Mouse (Mus musculus) forebrain, postnatal 0 days (tissue): Measurements from ENCODE around the gene Esr2. TPM values are rescaled to one million over a fixed set of nuclear protein-coding genes. Genes with fewer than 3 reads are reported as not detected.
A peak's percentile ranks its signal among the peaks of the same experiment; 100 is the strongest.
"Not testable (repeated sequence)": the region's sequence is repeated elsewhere in the genome, so short reads cannot be mapped to it uniquely, and the experiment has no call there.

Experiments used
- ATAC-seq: fragments of 200-750 bp; cut with Nextera tagmentation; 2 replicates; pipeline ENCODE4 v1.8.0; 2017; ENCODE audit warnings: mild to moderate bottlenecking, moderate library complexity
- DNase-seq: peaks from one replicate; pipeline ENCODE4 v3.0.0-alpha.2; 2015
- H3K27ac ChIP-seq: fragments of 300-500 bp; sonication (generic); 2 replicates; pipeline ENCODE4 v1.5.1; 2014; ENCODE audit warnings: low read depth, mild to moderate bottlenecking, antibody characterized with exemption, low read length, moderate library complexity, mixed read lengths
- H3K27me3 ChIP-seq: fragments of 300-500 bp; sonication (generic); 2 replicates; pipeline ENCODE4 v1.6.1; 2014; ENCODE audit warnings: mild to moderate bottlenecking, low read length, mixed read lengths; ENCODE audit not compliant: insufficient read depth
- H3K36me3 ChIP-seq: fragments of 300-500 bp; sonication (generic); 2 replicates; pipeline ENCODE4 v1.6.1; 2014; ENCODE audit warnings: mild to moderate bottlenecking, moderate library complexity; ENCODE audit not compliant: insufficient read depth
- H3K4me1 ChIP-seq: fragments of 300-500 bp; sonication (generic); 2 replicates; pipeline ENCODE4 v1.6.1; 2014; ENCODE audit warnings: antibody characterized with exemption; ENCODE audit not compliant: insufficient read depth
- H3K4me2 ChIP-seq: fragments of 300-500 bp; sonication (generic); 2 replicates; pipeline ENCODE4 v1.6.1; 2014; ENCODE audit warnings: low read depth, mild to moderate bottlenecking, moderate library complexity
- H3K4me3 ChIP-seq: fragments of 300-500 bp; sonication (generic); 2 replicates; pipeline ENCODE4 v1.5.1; 2014; ENCODE audit warnings: low read depth, low read length, mixed read lengths
- H3K9ac ChIP-seq: fragments of 300-500 bp; sonication (generic); 2 replicates; pipeline ENCODE4 v1.6.1; 2014; ENCODE audit warnings: mild to moderate bottlenecking
- H3K9me3 ChIP-seq: fragments of 300-500 bp; sonication (generic); 2 replicates; pipeline ENCODE4 v1.6.1; 2016; ENCODE audit warnings: low read length
- CTCF ChIP-seq: sonication (generic); IDR thresholded peaks from 2 replicates; pipeline ENCODE4 v1.5.1; 2016; ENCODE audit warnings: antibody characterized with exemption, control low read depth, low read depth
- WGBS: fragments of 180-500 bp; shearing (Covaris S2); extraction: QIAGEN DNeasy Blood & Tissue Kit; methylation state at CpG from one replicate; pipeline ENCODE4 v1.1.7; 2014; 5-methylcytosine and 5-hydroxymethylcytosine counted together
- polyA plus RNA-seq: library from polyadenylated mRNA; unstranded; fragments of >200 nt; fragmentation: Nextera tagmentation; extraction: Ambion mirVana; gene quantifications from 2 replicates; pipeline ENCODE4 v1.2.1, GENCODE M21; 2015
- total RNA-seq: library from RNA; depleted of rRNA; stranded (reverse); fragments of >200 nt; gene quantifications from 2 replicates; pipeline ENCODE4 v1.2.3, GENCODE M21; 2014

Esr2 gene
- total and polyA plus RNA-seq, 2 experiments from 2014 or later, result 0.35 to 0.95 TPM

DNA sequence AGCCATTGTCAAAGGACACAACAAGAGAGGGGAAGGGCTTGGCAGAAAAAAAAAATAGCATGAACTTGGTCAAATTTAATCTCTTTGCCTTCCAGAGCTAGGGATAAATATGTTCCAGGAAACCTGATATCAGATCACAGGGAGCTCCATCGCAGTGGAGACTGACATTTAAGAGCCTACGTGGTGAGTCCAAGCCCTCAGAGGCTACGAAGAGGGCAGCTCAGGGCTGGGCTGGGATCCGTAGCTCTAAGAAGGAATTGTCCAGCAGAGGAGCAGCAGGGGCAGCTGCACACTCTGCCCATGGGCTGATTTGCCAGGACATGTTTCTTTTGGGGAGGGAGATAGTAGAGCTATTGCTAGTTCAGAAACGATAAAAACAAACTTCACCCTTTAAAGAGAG, 11.4 kb downstream of the Esr2 start:
- Histone ChIP-seq H3K36me3 (no peaks in the 10 kb centered on the region), H3K4me2 (no peak overlapping the region), H3K4me3 (no peak overlapping the region), H3K4me1 (no peaks in the 10 kb centered on the region), H3K9ac (no peak overlapping the region), H3K9me3 (no peaks in the 10 kb centered on the region), H3K27ac (no peak overlapping the region), H3K27me3 (no peaks in the 10 kb centered on the region)
- TF ChIP-seq CTCF, result no peak
- DNase-seq, result no peak
- WGBS, result 80% methylated on average over 5 of the region's 5 CpGs
- ATAC-seq, result no peak

DNA sequence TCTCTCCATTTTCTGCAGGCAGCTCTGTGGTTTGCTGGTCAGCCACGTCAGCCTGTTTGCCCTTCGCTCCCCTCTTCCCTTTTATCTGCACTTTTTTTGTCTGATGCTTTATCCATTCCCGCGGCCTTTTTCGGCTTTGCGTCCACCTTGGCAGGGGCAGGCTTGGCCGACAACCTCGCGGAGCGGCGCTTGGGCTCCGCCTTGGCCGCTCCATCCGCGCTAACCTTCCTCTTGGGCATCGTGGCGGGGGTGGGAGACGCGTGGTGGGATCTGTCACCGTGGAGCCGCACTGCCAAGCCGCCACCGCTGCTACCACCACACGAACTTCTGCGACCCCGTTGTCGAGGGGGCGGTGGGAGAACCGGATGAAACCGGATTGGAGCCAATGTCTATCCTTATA, 24.7 kb downstream of the Esr2 start:
- H3K9ac ChIP-seq, result 0 out of 2 replicates have a peak overlapping the region, but pooled peaks have one; percentile 35
- H3K36me3 ChIP-seq, H3K4me1 ChIP-seq, H3K27ac ChIP-seq, H3K9me3 ChIP-seq, DNase-seq, H3K27me3 ChIP-seq, ATAC-seq: not testable (repeated sequence)
- H3K4me2 ChIP-seq, result peak overlapping the region; percentile 50
- WGBS, result 13% methylated on average over 30 of the region's 30 CpGs
- H3K4me3 ChIP-seq, result peak overlapping the region; percentile 24

DNA sequence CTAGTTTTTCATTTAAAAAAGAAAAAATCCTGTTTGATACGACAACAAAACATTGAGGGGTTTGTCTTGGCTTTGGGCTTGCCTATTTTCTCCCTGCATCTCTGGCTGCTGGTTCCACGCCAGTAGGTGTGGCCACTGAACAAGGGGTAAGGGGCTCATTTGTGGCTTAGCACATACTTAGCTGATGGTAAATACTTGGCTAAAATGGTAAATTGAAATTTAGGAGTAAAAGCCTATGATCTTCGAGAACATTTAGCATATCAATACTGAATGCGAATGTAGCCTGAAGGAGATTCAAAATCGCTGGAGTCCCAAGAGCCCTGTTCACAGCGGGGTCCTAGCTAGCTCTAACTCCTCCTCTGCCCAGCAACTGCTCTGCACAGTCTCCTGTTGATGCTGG, 40.4 kb downstream of the Esr2 start:
- Histone ChIP-seq H3K9me3 (no peaks in the 10 kb centered on the region), H3K27ac (no peak overlapping the region), H3K4me1 (no peaks in the 10 kb centered on the region), H3K4me2 (no peak overlapping the region), H3K9ac (no peak overlapping the region), H3K36me3 (no peaks in the 10 kb centered on the region), H3K4me3 (no peak overlapping the region), H3K27me3 (no peaks in the 10 kb centered on the region)
- 20% methylated on average over 6 of the region's 6 CpGs for WGBS
- ATAC-seq (no peak), DNase-seq (no peak)
- no peak for TF ChIP-seq CTCF

DNA sequence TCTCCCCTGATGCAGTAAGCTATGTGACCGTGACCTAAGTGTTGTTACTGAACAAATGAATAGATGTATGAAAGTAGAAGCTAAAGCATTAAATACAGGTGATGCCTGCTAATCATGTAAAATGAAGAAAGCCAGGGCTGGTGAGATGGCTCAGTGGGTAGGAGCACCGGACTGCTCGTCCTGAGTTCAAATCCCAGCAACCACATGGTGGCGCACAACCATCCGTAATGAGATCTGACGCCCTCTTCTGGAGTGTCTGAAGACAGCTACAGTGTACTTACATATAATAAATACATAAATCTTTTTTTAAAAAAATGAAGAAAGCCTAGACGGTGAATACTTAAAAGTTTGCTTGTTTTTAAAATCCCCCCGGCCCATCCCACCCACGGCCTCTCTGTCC, 44.0 kb downstream of the Esr2 start:
- not testable (repeated sequence) for H3K27me3 ChIP-seq, H3K27ac ChIP-seq, H3K4me1 ChIP-seq, H3K4me3 ChIP-seq, ATAC-seq, H3K9me3 ChIP-seq, H3K9ac ChIP-seq, H3K4me2 ChIP-seq, H3K36me3 ChIP-seq, DNase-seq
- 85% methylated on average over 9 of the region's 9 CpGs for WGBS

DNA sequence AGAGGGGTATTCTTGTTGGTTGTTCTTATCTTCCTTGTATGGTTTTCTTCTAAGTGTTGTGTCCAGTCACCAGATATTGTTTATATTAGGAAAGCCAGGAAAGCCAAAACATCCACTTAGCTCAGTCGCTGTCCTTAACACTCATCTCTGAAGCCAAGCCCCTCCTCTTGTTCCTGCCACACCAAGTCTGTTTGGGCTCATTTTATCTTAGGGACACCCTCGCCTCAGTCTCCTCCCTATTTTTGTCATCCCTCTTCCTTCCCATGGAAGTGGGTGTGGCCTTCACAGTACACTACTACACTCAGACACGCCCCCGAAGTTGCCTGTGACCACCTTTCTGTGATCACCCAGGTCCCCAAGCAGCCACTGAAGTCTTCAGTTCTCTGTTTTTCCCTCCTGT, 44.5 kb downstream of the Esr2 start:
- Histone ChIP-seq H3K36me3 (no peaks in the 10 kb centered on the region), H3K9ac (no peak overlapping the region), H3K27ac (no peak overlapping the region), H3K4me2 (no peak overlapping the region), H3K4me3 (no peak overlapping the region), H3K4me1 (no peaks in the 10 kb centered on the region), H3K9me3 (no peaks in the 10 kb centered on the region), H3K27me3 (no peaks in the 10 kb centered on the region)
- WGBS, result 80% methylated on average over 4 of the region's 4 CpGs
- DNase-seq, result no peak
- no peak for ATAC-seq
- TF ChIP-seq CTCF, result no peak

DNA sequence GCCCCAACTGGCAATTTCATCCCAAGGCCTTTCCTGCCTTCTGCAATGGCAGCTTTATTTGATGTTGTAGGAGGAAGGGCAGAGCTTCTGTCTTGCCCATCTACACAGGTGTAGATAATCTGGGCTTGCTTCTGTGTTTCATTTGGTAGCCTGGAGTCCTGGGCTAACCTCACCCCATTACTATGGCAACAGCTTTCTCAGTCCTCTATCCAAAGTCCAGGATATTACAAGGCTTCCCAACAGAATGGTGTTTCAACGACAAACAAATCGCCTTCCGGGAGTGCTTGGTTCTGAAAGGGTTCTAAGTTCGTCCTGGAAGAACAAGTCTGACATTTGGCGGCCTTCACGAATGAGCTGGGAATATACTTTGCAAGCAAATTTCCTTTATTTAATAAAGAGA, 46.2 kb downstream of the Esr2 start:
- H3K4me1 ChIP-seq, result no peaks in the 10 kb centered on the region
- DNase-seq, result no peak
- no peak for ATAC-seq

DNA sequence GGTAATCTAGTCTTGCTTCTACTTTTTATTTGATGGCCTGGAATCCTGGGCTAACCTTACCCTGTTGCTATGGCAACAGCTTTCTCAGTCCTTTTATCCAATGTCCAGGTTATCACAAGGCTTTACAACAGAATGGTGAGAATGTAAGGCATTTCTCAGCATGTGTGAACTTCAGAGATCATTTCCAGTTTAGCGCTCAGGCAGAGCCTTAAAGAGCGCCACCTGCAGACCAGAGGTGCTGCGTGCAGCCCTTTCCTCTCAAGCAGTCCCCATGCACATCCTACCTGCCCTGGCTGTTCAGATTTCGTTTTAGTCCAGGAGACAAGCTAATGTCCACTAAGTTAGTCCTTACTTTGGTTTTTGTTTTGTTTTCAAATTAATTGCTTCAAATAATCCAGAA, 46.8 kb downstream of the Esr2 start:
- Histone ChIP-seq H3K4me1 (no peaks in the 10 kb centered on the region), H3K4me2 (no peak overlapping the region), H3K9ac (no peak overlapping the region), H3K36me3 (no peaks in the 10 kb centered on the region), H3K9me3 (no peaks in the 10 kb centered on the region), H3K4me3 (no peak overlapping the region), H3K27me3 (no peaks in the 10 kb centered on the region), H3K27ac (no peak overlapping the region)
- 22% methylated on average over 4 of the region's 4 CpGs for WGBS
- ATAC-seq (no peak), DNase-seq (no peak)
- TF ChIP-seq CTCF, result peak; percentile 50

More for the DNA sequence above, 46.2 kb downstream of the Esr2 start:
- 80% methylated on average over 6 of the region's 6 CpGs for WGBS
- no peak for TF ChIP-seq CTCF
- no peak overlapping the region for H3K4me2 ChIP-seq
- H3K27ac ChIP-seq, result no peak overlapping the region
- no peak overlapping the region for H3K9ac ChIP-seq
- no peak overlapping the region for H3K4me3 ChIP-seq
- H3K9me3 ChIP-seq, result no peaks in the 10 kb centered on the region
- H3K27me3 ChIP-seq, result no peaks in the 10 kb centered on the region
- no peaks in the 10 kb centered on the region for H3K36me3 ChIP-seq

DNA sequence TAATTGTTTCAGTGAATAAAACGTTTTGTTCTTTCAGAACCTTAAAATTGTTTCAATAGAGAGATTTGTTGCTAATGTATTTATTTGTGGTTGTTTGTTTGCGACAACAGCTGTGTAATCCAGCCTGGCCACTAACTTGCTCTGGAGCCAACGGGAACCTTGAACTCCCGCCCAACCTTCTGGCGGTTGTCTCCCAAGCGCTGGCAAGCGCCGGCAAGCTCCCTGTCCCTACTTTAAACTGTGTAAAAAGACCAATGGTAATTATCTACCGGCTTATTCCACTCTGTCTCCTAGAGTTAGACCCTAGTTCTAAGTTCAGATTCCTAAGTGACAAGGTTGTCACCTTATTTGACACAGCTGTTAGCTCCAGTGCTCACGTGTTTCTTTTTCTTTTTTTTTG, 48.2 kb downstream of the Esr2 start:
- Histone ChIP-seq H3K36me3 (no peaks in the 10 kb centered on the region), H3K4me2 (no peak overlapping the region), H3K9ac (no peak overlapping the region), H3K27me3 (no peaks in the 10 kb centered on the region), H3K27ac (no peak overlapping the region), H3K4me3 (no peak overlapping the region), H3K9me3 (no peaks in the 10 kb centered on the region), H3K4me1 (no peaks in the 10 kb centered on the region)
- TF ChIP-seq CTCF, result no peak
- DNase-seq (no peak), ATAC-seq (no peak)
- WGBS, result 66% methylated on average over 10 of the region's 10 CpGs
